Mouse (Mus musculus): ENCODE data around the gene Sertad1.

Gene Sertad1

DNA sequence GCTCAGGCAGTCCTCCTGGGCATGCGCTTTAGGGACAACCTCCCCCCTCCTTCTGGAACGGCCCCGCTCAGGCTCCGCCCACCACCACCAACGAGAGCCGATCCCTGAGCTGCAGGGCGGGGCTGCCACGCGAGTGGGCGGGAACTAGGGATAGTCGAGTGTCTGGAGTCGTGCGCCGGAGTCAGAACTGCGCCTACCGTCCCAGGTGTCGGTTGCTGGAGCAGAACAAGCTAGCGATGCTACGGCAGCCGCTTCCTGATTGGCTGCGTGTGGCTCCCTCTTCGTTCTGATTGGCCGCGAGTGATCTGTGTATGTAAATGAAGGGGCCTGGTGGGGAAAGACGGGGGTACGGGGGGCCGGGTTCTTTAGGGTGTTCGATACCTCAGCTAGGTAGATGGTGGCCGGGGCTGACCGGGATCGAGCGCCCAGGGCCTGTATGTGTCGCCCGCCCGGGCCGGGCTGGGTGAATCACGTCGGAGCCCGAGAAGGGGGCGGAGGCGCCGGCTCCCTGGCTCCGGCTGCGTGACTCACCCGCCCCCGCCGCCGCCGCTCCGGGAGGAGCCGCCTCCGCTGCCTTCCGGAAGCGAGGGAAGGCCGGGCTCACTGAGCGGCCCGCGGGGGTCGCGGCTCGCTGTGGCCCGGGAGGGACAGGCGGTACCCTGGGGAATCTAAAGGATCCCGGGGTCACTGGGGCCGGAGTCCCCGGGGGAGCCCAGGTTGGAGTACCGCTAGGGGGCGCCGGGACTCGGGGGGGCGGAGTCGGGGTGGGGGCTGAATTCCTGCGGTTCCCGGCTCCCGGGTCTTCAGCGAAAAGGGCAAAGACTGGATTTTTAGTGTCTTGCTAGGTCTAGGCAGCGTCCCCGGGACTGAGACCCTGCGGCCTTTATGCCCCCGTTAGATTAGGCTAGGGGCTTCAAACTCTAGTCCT lies at the start of gene Sertad1:
Sertad1 (plus strand) TSS at position 141 of the 928 bp plus-strand sequence.
- DNase-seq, result peak; percentile 100

DNA sequence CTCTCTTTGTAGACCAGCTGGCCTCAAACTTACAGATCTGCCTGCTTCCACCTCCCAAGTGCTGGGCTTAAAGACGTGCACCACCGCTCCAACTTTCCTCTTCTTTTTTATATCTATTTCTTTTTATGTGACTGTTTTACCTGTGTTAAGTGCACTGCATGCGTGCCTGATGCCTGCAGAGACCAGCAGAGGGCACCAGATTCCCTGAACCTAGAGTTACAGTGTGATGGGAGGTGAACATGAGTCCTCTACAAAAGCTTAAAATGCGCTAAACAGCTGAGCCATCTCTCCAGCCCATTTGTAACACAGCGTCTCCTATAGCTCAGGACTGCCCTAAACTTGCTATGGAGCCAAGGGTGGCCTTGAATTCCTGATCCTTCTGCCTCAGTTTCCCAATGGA lies 49.2 kb upstream of the Sertad1 start:
- DNase-seq, result peak; percentile 71

DNA sequence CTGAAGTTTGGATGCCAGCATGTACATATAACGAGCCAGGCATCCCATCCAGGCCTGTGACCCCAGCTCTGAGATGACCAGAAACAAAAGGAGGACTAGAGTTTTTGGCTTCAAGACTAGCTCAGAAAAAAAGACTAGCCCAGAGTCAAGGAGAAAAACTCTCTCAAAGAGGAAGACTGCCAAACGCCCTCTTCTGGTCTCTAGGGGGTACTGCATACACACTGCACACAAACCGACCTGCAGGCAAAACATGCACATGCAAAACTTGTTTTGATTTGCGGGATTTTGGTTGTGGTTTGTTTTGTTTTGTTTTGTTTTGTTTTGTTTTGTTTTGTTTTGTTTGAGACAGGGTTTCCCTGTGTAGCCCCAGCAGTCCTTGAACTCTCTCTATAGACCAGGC lies 46.7 kb upstream of the Sertad1 start:
- no peak for DNase-seq

DNA sequence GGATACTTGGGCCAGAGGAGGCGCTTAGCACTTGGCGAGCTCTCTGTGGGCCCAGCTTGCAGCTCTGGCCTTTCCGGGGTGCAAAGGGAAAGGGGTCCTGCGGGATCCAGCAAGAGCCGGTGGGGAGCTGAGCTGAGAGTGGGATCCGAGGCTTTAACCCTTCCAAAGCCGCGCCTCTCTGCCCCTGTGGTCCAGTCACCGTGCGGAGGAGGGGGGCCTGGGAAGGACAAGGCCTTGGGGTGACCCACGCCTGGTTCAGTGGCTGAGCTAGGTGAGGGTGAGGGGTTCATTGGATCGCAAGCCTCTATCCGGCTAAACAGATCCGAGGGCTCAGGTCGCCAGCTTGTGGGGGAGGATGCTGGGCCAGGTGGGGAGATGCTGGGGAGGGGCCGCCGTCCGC lies 40.7 kb upstream of the Sertad1 start:
- DNase-seq, result peak; percentile 19

DNA sequence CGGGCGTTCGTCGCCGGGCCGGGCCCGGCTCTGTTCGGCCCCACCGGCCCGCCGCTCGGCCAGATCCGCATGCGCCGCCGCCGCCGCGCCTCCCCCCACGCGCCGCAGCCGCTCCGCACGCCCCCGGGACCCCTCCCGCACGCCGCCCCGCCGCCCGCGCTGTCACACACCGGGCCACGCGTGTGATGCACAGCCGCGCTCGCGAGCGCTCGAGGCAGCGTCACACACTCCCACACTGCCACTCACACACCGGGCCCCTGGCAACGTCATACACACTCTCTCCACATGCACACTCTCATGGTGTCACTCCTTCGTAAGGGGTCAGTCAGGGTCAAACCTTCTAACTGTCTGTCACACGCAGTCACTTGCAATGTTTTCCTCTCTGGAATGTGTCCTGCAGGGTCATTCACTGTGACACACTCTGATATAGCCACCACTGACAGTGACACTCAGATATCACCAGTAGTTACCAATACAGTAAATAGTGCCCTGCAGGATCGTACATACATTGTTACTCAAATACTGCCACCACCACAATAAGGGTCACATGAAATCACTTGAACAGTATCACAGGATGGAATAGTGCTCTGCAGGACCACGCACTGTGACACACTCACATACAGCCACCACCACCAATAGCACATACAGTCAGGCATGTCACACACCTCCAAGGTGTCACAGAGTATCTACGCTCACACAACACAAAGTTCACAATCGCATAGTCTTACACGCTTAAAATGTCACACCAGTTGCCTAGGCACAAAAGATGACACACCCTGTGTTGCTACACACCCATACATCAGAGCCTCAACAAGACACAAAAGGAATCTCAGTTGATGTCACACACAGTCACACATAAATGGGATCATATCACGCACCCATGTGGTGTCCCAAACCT lies 39.9 kb upstream of the Sertad1 start:
- peak; percentile 39 for DNase-seq

DNA sequence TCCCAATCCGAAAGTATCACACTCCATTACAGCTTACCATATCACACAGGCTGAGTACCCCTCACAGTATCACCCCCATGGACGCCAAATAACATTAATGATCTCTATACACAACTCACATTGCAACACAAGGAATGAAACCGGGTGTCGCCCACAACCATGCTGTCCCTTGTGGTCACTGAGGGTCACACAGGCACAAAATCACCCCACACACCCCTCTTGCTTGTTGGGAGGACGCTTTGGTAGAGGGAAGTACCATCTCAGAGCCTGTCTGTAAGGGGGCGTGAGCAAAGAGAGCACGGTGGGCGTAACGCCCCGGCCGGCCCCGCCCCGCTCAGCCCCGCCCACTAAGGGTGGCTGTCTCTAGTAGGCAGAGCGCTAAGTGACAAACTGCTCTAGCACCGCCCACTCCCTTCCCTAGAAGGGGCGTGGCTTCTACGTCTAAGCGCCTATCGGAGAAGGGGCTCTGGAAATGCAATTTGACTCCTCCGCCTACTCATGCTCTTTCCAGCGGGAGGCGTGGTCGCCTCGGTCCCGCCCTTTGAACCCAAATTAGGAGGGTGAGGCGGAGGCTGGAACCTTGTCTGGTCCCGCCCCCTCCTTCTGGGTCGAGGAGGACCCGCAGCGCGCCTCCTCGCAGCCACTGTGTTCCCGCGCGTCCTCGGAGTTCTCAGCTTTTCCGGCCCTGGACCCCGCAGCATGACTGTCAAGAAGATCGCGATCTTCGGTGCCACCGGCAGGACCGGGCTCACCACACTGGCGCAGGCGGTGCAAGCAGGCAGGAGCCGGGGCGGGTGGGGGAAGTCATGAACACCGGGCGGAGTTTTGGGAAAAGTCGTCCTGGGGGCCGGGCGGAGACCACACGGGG lies 39.1 kb upstream of the Sertad1 start, which contains the start of the genes Sptbn4 and Blvrb:
Sptbn4 (minus strand) TSS at position 268 of the 868 bp plus-strand sequence.
Blvrb (plus strand) TSS at position 560 of the 868 bp plus-strand sequence.
- peak; percentile 96 for DNase-seq

DNA sequence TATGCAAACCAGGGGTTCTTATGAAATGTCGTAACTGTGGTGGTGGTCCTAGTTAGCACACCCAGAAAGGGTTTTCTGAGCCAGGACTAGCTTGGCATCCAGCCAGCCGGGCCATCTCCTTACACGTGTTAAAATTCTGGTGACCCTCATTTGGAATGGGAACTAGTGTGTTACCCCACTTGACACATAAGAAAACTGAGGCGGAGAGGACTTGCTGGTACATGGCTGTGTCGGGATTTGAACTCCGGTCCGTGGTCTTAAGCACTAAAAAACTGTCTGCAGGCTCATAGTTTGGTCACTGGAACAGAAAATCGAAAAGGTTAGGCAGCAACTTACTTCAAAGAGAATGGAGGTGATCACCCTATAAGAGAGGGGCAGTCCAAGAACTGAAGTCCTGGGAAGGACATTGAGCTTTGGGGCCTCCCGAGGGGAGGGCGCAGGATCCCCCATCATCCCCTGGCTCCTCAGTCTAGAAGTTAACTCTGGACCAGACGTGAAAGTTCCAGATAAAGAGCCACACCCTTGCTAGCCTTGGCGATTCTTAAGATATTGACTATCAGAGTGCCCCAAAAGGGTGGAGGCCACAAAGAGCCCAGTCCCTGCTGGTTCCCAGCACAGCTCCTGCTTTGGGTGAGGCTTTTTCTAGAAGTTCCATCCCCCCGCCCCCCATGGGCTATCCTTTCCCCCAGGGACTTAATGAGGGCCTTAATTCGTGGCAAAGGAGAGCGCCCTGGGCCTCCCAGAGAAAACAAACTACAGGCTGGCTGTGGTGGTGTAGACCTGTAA lies 38.1 kb upstream of the Sertad1 start:
- peak; percentile 35 for DNase-seq

DNA sequence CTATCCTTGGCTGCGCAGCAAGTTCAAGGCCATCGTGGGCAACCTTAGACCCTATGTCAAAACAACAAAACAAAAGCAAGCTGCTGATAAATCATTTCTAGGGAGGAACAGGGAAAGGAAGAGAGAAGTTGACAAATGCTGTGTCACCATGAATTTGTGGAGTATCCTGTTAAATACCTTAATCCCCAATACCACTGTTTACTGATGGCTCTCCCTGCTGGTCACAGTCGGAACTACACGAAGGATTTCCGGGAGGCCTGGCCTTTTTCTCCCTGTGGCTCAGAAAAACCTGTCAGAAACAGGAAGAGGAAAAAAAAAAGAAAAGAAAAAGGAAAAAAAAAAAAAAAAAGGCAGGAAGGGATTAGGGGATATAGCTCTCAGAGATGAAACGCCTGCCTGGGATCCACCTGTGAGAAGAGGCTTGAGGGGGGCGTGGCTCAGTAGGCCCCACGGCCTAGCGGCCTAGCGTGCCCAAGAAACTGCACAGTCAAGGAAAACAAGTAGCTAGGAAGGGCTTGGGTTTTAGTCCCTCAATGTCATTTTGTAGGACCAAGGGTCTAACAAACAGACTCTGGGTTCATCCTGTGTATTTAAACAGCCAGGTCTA lies 37.4 kb upstream of the Sertad1 start:
- peak; percentile 74 for DNase-seq

DNA sequence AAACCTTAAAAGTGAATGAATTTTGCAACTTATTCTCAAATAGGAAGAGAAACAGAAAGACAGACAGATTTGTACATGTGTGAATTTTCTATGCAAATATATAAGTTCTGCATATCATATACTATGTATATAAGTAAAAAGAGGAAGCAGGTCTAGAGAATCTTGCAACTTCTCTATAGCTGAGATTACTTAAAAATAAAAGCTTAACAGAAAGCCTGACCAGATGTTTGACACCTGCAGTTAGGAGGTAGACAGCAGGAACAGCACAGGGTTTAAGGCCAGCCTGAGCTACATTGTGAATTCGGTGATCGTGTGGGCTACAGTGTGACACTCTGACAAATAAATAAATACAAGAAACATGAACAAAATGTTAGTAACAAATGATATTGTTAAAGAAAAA lies 35.4 kb upstream of the Sertad1 start:
- no peak for DNase-seq

DNA sequence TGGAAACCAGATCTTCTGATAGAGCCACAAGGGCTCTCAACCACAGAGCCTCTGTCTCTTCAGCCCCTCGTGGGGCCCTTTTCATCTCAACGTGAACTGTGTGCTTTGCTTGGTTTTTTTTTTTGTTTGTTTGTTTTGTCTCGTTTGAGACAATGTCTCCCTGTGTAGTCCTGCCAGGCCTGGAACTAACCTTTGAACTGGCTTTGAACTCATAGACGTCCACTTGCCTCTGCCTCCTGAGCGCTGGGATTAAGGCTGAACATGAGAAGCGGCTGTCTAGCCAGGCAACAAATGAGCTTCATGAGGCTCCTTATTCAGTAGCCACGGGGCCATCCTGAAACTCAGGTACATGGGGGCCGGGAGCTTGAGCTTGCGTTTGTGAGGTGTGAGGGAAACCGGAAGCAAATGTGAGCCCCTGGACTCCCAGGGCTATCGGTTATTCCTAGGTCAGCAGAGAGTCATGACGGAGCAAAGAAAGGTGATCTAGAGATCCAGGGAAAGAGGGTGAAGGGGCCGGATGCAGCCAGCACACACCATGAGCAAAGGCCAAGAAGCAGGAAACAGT lies 34.4 kb upstream of the Sertad1 start:
- no peak for DNase-seq

DNA sequence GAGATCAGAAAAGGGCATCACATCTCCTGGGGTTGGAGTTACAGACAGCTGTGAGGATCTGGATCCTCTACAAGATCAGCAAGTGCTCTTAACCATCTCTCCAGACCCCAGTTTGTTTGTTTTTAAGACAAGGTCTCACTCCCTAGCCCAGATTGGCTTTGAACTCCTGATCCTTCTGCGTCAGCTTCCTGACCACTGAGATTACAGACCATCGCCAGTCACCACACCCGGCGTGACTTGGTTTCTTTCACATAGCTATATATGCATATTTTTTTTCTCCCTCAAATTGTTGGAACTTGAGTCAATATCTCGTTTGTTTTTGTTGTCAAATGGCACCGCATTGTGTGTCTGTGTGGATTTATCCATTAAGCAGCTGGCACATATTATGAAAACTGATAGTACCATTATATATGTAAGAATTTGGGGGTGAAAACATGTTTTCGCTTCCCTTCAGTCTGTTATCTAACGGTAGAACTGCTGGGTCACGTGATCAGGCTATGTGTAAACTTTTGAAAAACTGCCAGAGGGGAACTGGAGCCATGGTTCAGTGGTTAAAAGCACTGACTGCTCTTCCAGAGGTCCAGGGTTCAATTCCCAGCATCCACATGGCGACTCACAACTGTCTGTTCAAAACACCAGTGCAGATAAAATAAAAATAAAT lies 32.1 kb upstream of the Sertad1 start:
- DNase-seq, result no peak

DNA sequence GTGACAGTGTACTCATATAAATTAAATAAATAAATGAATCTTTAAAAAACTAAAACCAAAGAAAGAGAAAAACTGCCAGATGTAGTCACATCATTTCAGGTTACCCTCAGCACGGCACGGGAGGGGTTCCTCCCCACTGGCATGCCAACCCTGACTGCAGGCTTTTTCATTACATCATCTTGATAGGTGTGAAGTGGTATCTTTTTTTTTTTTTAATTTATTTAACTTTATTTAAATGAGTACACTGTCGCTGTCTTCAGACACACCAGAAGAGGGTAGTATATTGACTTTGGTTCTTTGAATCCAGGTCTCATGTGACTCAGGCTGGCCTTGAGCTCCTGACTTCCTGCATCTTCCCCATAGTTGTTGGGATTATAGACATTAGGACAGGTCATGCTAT lies 31.4 kb upstream of the Sertad1 start:
- DNase-seq, result no peak

DNA sequence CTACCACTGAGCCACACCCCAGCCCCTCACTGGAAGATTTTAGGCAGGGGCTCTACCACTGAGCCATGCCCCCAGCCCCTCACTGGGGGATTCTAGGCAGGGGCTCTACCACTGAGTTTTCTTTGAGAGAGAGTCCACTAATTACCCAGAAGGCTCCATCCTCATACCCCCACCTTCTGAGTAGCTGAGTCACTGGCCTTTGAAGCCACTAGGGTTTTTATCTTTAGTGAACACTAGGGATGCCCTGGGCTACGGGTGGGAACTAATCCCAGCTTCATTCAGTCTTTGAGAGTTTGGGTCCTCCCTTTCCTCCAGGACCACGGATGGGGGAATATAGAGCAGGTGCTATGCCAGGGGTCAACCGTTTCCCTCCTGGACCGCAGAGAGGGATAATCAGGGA lies 28.1 kb upstream of the Sertad1 start:
- no peak for DNase-seq

DNA sequence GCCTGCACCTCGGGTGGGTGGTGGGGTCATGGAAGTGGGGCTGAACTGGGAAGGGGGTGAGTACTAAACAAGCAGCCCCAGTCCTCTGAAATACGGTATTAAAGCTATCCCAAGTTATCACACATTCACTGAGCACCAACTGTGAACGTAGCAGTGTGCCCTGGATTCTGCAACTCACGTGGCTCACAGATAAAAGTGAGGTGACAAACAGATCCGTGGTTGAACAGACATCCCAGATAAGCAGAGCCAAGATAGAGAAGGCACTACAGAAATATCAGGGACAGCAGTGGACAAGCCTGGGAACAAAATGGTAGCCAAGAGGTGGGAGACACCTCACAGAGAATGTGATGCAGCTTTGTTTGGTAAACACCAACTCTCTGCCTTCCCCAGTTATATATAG lies 27.1 kb upstream of the Sertad1 start:
- no peak for DNase-seq

DNA sequence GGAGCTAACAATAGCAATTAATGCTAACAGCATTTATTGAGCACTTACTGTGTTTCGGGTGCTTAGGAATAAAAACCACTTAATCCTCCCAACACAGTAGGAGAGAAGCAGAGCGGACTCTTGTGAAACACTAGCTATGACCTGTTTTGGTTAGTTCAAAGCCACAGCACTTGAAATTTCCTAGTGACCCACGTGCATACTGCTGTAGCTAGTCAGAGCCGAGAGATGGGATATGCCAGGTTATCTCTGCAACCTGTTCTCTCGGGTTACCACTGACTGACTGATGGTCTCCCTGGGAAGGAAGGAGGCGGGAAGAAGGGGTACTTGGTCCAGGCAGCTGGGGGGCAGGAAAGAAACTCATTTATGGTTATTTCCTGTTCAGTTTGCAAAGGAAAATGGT lies 26.2 kb upstream of the Sertad1 start:
- no peak for DNase-seq

DNA sequence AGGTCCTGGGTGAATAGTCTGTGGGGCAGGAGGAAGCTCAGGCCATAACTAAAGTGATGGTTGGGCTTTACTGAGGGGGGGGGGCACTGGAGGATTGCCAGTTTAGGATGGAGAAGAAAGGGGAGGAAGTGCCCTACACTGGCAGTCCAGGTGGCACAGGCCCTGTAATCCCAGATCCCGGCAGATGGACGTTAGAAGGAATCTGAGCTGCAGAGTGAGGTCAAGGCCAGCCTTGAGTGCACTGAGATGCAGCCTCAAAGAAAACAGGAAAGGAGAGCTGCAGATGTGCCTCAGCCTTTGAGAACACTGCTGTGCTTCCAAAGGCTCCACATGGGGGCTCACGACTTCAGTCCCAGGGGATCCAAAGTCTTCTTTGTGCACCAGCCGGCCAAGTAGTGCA lies 19.1 kb upstream of the Sertad1 start:
- no peak for DNase-seq

DNA sequence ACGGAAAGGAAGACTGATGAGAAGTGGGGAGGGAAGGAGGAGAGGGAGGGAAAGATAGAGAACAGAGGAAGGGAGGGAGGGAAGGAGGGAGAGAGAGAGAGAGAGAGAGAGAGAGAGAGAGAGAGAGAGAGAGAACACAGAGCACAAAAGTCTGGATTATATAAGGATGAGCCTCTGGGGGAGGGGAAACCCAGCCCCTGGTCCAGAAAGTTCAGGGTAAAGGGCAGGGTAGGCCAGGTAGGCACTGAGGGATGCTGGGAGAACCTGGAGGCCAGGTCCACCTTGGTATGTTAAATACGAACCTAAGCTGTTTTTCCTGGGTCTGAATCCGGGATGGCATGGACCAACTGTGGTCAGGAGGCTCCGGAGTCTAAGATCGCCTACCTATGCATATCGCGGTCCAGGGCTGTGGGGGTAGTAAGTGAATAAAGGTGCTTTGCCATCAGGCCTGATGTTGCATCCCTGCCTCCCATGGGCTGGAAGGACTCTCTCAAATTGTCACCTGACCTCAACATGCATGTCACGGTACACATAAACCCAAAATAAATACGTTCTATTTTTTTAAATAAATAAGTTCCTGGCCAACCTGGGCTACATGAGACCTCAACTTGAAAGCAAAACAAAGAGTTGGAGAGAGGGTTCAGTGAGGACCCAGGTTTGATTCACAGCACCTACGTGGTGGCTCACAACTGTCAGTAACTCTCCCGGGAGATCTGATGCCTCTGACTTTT lies 15.2 kb upstream of the Sertad1 start:
- DNase-seq, result no peak

DNA sequence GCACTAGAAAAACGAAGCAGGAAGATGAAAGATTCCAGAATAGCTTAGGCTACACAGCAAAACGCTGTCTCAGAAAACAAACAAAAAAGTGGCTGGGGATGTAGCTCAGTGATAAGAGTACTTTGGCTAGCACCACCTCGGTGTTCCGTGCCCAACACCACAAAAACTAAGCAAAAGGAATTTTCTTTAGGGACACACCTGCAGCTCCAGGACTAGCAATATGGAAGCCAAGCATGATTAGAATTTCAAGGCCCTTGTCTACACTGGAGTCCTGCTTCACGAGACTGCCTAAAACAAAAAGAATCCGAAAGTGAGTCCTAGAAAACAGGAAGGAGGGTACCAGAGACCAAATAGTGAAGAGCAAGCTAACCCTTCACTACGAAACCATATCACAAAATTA lies 14.1 kb upstream of the Sertad1 start:
- peak; percentile 31 for DNase-seq

DNA sequence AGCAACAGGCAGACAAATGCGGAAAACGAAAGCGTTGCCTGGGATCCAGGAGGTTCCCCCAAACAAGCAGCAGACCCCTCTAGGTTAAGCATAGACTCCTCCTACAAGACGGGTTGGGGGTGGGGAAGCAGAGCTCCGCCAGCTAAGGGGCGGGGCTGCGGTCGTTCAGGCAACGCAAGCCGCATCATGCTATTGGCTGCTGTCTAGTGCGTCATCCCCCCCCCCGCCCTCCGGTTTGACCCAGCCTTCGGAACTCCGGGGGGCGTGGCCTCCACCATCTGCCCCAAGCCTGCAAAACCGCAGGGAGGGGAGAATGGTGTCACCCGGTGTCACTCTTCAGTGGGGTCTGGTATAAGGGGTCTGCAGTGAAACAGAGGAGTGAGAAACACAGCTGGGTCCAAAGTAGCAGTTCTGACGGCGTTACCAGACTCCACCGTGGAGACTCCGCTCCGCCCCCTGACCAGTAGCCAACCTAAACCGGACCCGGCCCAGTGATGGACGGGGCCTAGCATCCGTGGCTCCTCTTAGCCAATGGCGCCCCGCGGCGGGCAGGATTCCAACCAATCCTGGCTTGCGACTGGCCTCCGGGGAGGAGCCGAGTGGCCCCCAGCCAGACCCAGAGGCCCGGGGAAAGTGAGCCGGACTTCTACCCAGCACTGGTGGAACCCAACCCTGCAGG lies 13.4 kb upstream of the Sertad1 start, which contains the start of gene Sertad3:
Sertad3 (plus strand) TSS at position 613 of the 679 bp plus-strand sequence.
- peak; percentile 99 for DNase-seq
